Mouse (Mus musculus): Measurements from ENCODE around the gene Aamp.

Aamp gene

GRCm38 (mm10) chr1:74239162-74239561, 45.4 kb downstream of the Aamp start:
- no peak for DNase-seq (ENCODE audit: extremely low read depth, insufficient read length, low spot score)

GRCm38 (mm10) chr1:74238136-74238535, 46.4 kb downstream of the Aamp start:
- DNase-seq (ENCODE audit: extremely low read depth, insufficient read length, low spot score), result no peak

GRCm38 (mm10) chr1:74237671-74238070, 46.9 kb downstream of the Aamp start:
- DNase-seq (ENCODE audit: extremely low read depth, insufficient read length, low spot score), result no peak

- DNase-seq (ENCODE audit: extremely low read depth, insufficient read length, low spot score), result peak; percentile 77
Measured at GRCm38 (mm10) chr1:74236590-74237317, 47.8 kb downstream of the Aamp start.

GRCm38 (mm10) chr1:74235938-74236589, 48.5 kb downstream of the Aamp start, which contains the start of gene Arpc2:
Arpc2 (plus strand) TSS chr1:74236084.
- DNase-seq (ENCODE audit: extremely low read depth, insufficient read length, low spot score), result peak; percentile 98

- DNase-seq (ENCODE audit: extremely low read depth, insufficient read length, low spot score), result no peak
Measured at GRCm38 (mm10) chr1:74230992-74231391, 53.5 kb downstream of the Aamp start.

- no peak for DNase-seq (ENCODE audit: extremely low read depth, insufficient read length, low spot score)
Measured at GRCm38 (mm10) chr1:74229942-74230341, 54.6 kb downstream of the Aamp start.

Data from 3134 (cell line).